Mouse (Mus musculus) kidney, postnatal 36 days (tissue): ENCODE measurements around the gene D1Ertd622e.

ENCODE experiments used
- DNase-seq, 2 experiments: peaks; one replicate each; pipeline ENCODE4 v3.0.0; 2021 to 2022; ENCODE audit warnings: mixed read lengths in 2 of 2

Gene D1Ertd622e

GRCm38 (mm10) chr1:97578025-97578417, 83.9 kb downstream of the D1Ertd622e start:
- DNase-seq: no peak

DNA sequence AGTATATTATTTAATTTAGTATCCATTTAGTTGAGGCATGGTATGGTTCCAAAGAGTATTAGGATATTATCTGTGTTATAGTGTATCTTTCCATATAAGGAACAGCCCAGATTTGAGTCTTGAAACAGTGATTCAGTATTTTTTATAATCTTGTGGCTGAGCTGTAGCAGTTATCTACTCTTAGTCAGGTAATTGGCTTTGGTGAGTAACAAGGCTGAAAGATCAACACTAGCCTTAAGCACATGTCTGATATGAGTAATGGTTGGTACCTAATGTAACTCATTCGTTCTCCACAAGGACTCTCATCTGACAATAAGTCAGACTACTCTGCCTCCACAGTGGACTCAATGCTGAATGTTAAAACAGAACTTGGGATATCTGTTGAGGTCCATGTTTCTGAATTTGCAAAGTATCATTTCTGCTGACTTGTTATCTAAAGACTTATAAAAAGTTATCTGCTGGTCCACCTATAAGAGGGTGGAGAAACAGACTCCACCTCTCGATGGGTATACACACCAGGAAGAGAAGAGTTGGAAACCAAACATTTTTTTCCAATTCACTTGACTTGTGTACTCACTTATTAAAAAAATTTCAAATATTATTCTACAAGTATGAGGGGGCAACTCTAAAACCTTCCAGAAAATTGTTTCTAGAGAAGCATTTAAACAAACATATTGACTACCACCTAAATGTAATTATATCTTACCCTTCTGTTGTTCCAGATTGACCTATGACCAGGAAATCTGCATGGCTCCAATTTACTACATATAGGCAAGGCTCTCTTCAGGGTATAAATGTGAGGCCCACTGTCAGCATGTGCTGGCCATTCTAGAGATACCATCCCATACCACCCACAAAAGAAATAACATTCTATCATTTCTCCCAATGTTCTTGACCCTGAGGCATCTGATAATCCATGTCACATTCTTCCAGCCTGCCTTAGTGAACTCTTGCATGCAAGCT, 84.5 kb downstream of the D1Ertd622e start:
- DNase-seq: no peak

DNA sequence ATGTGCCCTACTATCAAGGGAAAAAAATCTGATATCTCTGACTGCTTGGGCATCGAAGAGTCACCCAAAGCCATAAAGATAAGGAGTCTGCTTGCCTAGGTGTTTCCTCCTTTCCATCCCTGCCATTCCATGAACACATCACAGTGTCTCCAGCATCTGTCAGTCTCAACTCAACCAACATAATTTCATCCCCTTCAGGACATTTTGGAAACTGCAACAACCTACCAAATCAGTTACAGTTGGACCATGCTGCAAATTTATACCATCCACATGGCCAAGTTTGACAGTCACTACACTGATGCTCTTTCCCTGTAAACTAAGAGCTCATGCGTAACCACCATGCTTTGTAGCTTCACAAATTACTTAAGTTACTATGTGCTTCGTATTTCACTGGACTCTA, 85.3 kb downstream of the D1Ertd622e start:
- no peak for DNase-seq

DNA sequence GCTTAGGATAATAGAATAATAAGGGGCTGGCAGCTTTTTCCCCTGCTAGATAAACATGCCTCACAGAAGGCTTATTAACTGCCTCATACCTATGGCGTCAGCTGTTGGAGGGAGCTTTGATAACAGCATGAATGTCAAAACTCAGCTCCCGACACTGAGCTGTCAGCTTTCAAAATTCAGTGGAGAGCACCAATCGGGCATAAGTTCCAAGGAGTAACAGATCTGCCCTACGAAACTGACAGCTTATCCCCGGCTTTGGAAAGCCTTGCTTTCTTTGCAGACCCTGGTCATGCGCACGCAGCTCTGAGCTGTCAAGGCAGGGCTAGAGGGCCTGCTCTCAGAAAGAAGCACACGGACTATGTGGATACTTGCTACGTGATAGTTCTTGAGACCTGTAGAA, 91.1 kb downstream of the D1Ertd622e start:
- DNase-seq: no peak

DNA sequence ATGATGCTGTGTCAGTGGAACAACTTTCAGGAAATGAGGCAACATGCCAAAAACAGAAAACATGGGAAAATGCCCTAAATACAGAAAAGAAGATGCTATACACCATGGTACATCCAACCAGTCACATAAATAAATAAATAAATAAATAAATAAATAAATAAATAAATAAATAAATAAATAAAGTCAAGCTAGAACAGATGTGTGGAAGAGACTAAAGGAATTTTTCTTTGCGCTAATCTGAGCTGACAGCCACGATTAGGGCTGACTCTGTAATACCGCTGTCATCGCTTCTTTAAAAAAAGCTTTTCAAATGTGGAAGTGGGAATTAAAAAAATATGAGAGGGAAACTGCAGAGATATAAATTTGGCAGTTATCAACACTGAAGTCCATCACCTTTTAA, 93.9 kb downstream of the D1Ertd622e start:
- no peak for DNase-seq

DNA sequence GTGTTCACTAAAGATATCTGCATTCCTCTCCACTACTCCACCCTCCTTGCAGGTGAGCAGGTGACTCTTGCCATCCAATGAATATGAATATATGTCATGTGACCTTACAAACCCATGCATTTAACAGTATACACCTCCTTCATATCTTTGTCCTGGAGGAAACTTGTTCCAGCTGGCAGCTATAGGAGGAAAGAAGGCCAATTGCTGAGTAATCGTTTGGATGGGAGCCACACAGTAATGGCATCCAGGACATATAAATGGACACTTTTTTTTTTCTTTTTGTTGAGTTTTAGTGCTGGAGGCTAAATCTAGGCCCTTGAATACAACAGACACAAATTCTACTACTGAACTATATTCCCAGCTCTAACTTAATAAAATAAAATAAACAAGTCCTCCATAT, 97.2 kb downstream of the D1Ertd622e start:
- DNase-seq: no peak

GRCm38 (mm10) chr1:97562867-97563266, 99.0 kb downstream of the D1Ertd622e start:
- DNase-seq: no peak
